Mouse (Mus musculus) heart, embryonic 11.5 days (tissue): Measurements from ENCODE around the gene Exoc6. TPM values are rescaled to one million over a fixed set of nuclear protein-coding genes. Genes with fewer than 3 reads are reported as not detected.

Experiments
- ATAC-seq: fragments of 200-750 bp; cut with Nextera tagmentation; replicated peaks from 2 replicates; pipeline ENCODE4 v1.8.0; 2017; ENCODE audit warnings: moderate library complexity; ENCODE audit not compliant: insufficient number of reproducible peaks, low FRiP score, low TSS enrichment
- H3K27ac ChIP-seq: fragments of 300-500 bp; sonication (generic); 2 replicates; pipeline ENCODE4 v1.5.1; 2014; ENCODE audit warnings: mild to moderate bottlenecking, low read depth, low read length
- H3K27me3 ChIP-seq: fragments of 300-500 bp; sonication (generic); 2 replicates; pipeline ENCODE4 v1.6.1; 2014; ENCODE audit warnings: mild to moderate bottlenecking, low read length, mixed read lengths; ENCODE audit not compliant: control insufficient read depth, insufficient read depth
- H3K36me3 ChIP-seq: fragments of 300-500 bp; sonication (generic); 2 replicates; pipeline ENCODE4 v1.6.1; 2014; ENCODE audit warnings: mild to moderate bottlenecking, low read length, moderate library complexity, mixed read lengths; ENCODE audit not compliant: control insufficient read depth, insufficient read depth
- H3K4me1 ChIP-seq: fragments of 300-500 bp; sonication (generic); 2 replicates; pipeline ENCODE4 v1.6.1; 2014; ENCODE audit warnings: low read length; ENCODE audit not compliant: control insufficient read depth, insufficient read depth
- H3K4me2 ChIP-seq: fragments of 300-500 bp; sonication (generic); 2 replicates; pipeline ENCODE4 v1.6.1; 2014; ENCODE audit warnings: mild to moderate bottlenecking, moderate library complexity
- H3K4me3 ChIP-seq: fragments of 300-500 bp; sonication (generic); 2 replicates; pipeline ENCODE4 v1.5.1; 2014; ENCODE audit warnings: low read depth, low read length
- H3K9ac ChIP-seq: fragments of 300-500 bp; sonication (generic); 2 replicates; pipeline ENCODE4 v1.6.1; 2014; ENCODE audit warnings: mild to moderate bottlenecking, low read depth, low read length, moderate library complexity
- H3K9me3 ChIP-seq: fragments of 300-500 bp; sonication (generic); replicated peaks from 2 replicates; pipeline ENCODE4 v1.6.1; 2016; ENCODE audit warnings: low read length; ENCODE audit not compliant: control insufficient read depth
- WGBS: fragments of 180-500 bp; shearing (Covaris S2); extraction: QIAGEN DNeasy Blood & Tissue Kit; methylation state at CpG from one replicate; pipeline ENCODE4 v1.1.7; 2014; ENCODE audit not compliant: insufficient replicate concordance; 5-methylcytosine and 5-hydroxymethylcytosine counted together
- polyA plus RNA-seq: library from polyadenylated mRNA; unstranded; fragments of >200 nt; fragmentation: Nextera tagmentation; extraction: Ambion mirVana; gene quantifications from 2 replicates; pipeline ENCODE4 v1.2.1, GENCODE M21; 2014

Gene Exoc6
- polyA plus RNA-seq, 1 experiment from 2014 or later: 22.3 TPM

- H3K4me2 ChIP-seq: no peak overlapping the region
- H3K9ac ChIP-seq: no peak overlapping the region
- H3K27me3 ChIP-seq: no peaks in the 10 kb centered on the region
- no peak overlapping the region for H3K27ac ChIP-seq
- H3K4me1 ChIP-seq: no peaks in the 10 kb centered on the region
- H3K36me3 ChIP-seq: no peaks in the 10 kb centered on the region
- no peaks in the 10 kb centered on the region for H3K9me3 ChIP-seq
- no peak overlapping the region for H3K4me3 ChIP-seq
- ATAC-seq: no peak
- WGBS: 66% methylated on average over 12 of the region's 12 CpGs
Measured at GRCm38 (mm10) chr19:37673393-37673792, 123.2 kb downstream of the Exoc6 start.

GRCm38 (mm10) chr19:37685281-37685680, 135.1 kb downstream of the Exoc6 start, which contains the start of gene Cyp26c1:
Gene Cyp26c1, plus strand, starts transcription at chr19:37685581.
- no peaks in the 10 kb centered on the region for H3K36me3 ChIP-seq
- peak within 1 kb of the TSS; percentile 16; the same call in 1 of the 2 replicates for H3K4me2 ChIP-seq
- H3K27ac ChIP-seq: no peak within 1 kb of the TSS
- no peak within 1 kb of the TSS for H3K4me3 ChIP-seq
- WGBS: 9% methylated on average over 6 of the region's 6 CpGs
- no peak within 1 kb of the TSS for H3K9ac ChIP-seq
- no peak for ATAC-seq
- peaks cover 77% of the 10 kb centered on the region for H3K27me3 ChIP-seq
- no peaks in the 10 kb centered on the region for H3K9me3 ChIP-seq
- H3K4me1 ChIP-seq: no peaks in the 10 kb centered on the region

DNA sequence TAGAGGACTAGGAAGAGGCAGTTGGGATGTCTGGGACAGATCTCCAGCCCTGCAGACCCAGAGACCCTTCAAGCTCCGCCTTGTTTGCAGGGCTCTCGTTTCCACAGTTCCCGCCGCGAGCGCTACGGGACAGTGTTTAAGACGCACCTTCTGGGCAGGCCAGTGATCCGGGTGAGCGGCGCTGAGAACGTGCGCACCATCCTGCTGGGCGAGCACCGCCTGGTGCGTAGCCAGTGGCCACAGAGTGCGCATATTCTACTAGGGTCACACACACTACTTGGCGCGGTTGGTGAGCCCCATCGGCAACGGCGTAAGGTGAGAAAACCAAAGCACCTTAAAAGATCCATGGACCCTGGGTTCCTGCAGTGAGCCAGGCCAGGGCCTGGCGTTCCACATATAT, 136.1 kb downstream of the Exoc6 start:
- H3K9ac ChIP-seq: no peak overlapping the region
- no peak overlapping the region for H3K4me3 ChIP-seq
- no peak for ATAC-seq

DNA sequence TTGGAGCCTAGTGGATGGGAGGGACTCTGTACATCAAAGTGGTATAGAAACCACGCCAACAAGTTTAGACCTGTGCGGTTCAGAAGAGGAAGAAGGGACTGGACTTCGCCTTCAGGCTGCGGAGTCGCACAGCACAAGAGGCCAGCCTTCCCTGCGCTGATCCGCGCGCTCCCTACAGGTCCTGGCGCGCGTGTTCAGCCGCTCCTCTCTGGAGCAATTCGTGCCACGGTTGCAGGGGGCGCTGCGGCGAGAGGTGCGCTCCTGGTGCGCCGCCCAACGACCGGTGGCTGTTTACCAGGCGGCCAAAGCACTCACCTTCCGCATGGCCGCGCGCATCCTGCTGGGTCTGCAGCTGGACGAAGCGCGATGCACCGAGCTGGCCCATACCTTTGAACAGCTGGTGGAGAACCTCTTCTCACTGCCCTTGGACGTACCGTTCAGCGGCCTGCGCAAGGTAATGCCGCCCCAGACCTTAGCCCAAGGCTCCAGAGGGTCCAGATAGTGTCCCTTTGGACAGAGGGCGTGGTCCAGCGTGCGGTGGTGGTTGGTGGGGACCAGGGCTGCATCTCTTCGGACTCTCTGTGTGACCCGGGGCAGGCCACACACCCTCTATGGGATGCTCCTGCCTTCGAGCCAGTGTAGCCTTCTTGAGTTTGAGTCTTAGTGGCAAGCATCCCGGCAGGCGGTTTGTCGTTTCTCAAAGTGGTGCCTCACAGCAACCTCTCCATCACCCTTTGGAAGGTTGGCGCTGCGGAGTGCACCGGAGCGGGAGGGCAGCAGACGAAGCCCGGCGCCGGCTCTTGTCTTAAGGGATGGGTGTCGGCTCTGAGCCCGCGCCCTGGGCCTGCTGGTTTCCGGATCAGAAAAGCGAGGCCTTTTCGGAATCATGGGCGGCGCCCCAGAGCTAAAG, 137.0 kb downstream of the Exoc6 start:
- Histone ChIP-seq H3K4me3 (0 out of 2 replicates have a peak overlapping the region, but pooled peaks have one; percentile 4), H3K36me3 (no peaks in the 10 kb centered on the region), H3K9me3 (no peaks in the 10 kb centered on the region), H3K9ac (no peak overlapping the region), H3K4me2 (peak overlapping the region; percentile 4), H3K27me3 (peaks cover 97% of the 10 kb centered on the region), H3K27ac (no peak overlapping the region), H3K4me1 (peaks cover 5% of the 10 kb centered on the region; the same call in 1 of the 2 replicates)
- WGBS: 5% methylated on average over 62 of the region's 62 CpGs
- ATAC-seq: 0 out of 2 replicates have a peak, but pooled peaks have one; percentile 26

More for the DNA sequence above, 136.1 kb downstream of the Exoc6 start:
- 6% methylated on average over 23 of the region's 23 CpGs for WGBS
- no peak overlapping the region for H3K27ac ChIP-seq
- H3K4me1 ChIP-seq: peaks cover 5% of the 10 kb centered on the region; the same call in 1 of the 2 replicates
- H3K36me3 ChIP-seq: no peaks in the 10 kb centered on the region
- no peaks in the 10 kb centered on the region for H3K9me3 ChIP-seq
- no peak overlapping the region for H3K4me2 ChIP-seq
- peaks cover 88% of the 10 kb centered on the region for H3K27me3 ChIP-seq

GRCm38 (mm10) chr19:37689478-37689877, 139.3 kb downstream of the Exoc6 start:
- Histone ChIP-seq H3K27ac (no peak overlapping the region), H3K9me3 (no peaks in the 10 kb centered on the region), H3K9ac (no peak overlapping the region), H3K4me1 (peaks cover 11% of the 10 kb centered on the region), H3K27me3 (peaks cover 100% of the 10 kb centered on the region), H3K36me3 (no peaks in the 10 kb centered on the region), H3K4me2 (no peak overlapping the region), H3K4me3 (no peak overlapping the region)
- 53% methylated on average over 5 of the region's 5 CpGs for WGBS
- ATAC-seq: no peak

- WGBS: 6% methylated on average over 29 of the region's 29 CpGs
- peak overlapping the region; percentile 47 for H3K4me2 ChIP-seq
Measured at GRCm38 (mm10) chr19:37690716-37691115, 140.5 kb downstream of the Exoc6 start.

DNA sequence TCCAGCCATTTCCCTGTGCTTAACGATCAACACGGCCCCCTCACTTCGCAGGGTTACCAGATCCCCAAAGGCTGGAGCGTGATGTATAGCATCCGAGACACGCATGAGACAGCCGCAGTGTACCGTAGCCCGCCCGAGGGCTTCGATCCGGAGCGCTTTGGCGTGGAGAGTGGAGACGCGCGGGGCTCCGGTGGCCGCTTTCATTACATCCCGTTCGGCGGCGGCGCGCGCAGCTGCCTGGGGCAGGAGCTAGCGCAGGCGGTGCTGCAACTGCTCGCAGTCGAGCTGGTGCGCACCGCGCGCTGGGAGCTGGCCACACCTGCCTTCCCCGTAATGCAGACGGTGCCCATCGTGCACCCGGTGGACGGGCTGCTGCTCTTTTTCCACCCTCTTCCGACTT, 142.7 kb downstream of the Exoc6 start:
- Histone ChIP-seq H3K4me2 (peak overlapping the region; percentile 83), H3K36me3 (no peaks in the 10 kb centered on the region), H3K9me3 (no peaks in the 10 kb centered on the region), H3K27ac (no peak overlapping the region), H3K4me1 (peaks cover 33% of the 10 kb centered on the region), H3K9ac (peak overlapping the region; percentile 61; the same call in 1 of the 2 replicates), H3K4me3 (peak overlapping the region; percentile 42), H3K27me3 (peaks cover 99% of the 10 kb centered on the region)
- under 1% methylated on average over 40 of the region's 40 CpGs for WGBS
- no peak for ATAC-seq

More at GRCm38 (mm10) chr19:37690716-37691115, 140.5 kb downstream of the Exoc6 start:
- Histone ChIP-seq H3K27me3 (peaks cover 100% of the 10 kb centered on the region), H3K4me1 (peaks cover 14% of the 10 kb centered on the region), H3K36me3 (no peaks in the 10 kb centered on the region), H3K9ac (no peak overlapping the region), H3K9me3 (no peaks in the 10 kb centered on the region), H3K27ac (no peak overlapping the region), H3K4me3 (peak overlapping the region; percentile 17; the same call in 1 of the 2 replicates)
- no peak for ATAC-seq

- no peak for ATAC-seq
- Histone ChIP-seq H3K4me2 (no peak overlapping the region), H3K27me3 (peaks cover 99% of the 10 kb centered on the region), H3K4me1 (peaks cover 43% of the 10 kb centered on the region), H3K36me3 (no peaks in the 10 kb centered on the region), H3K27ac (no peak overlapping the region), H3K9ac (no peak overlapping the region), H3K4me3 (no peak overlapping the region), H3K9me3 (no peaks in the 10 kb centered on the region)
- WGBS: 43% methylated on average over 13 of the region's 13 CpGs
Measured at GRCm38 (mm10) chr19:37695146-37695545, 144.9 kb downstream of the Exoc6 start.
